Mouse (Mus musculus) olfactory bulb, adult 2 months (tissue): Measurements from ENCODE around the gene Map3k20. TPM values are rescaled to one million over a fixed set of nuclear protein-coding genes. Genes with fewer than 3 reads are reported as not detected.

Source experiments
- H3K27ac ChIP-seq: fragments of 200-500 bp; 2 replicates; pipeline ENCODE4 v1.5.1; 2012; ENCODE audit warnings: low read depth, low read length; ENCODE audit not compliant: insufficient read depth
- H3K4me1 ChIP-seq: fragments of 200-500 bp; 2 replicates; pipeline ENCODE4 v1.6.1; 2012; ENCODE audit warnings: low read length; ENCODE audit not compliant: control insufficient read depth, insufficient read depth
- H3K4me3 ChIP-seq: fragments of 200-500 bp; 2 replicates; pipeline ENCODE4 v1.5.1; 2012; ENCODE audit warnings: mild to moderate bottlenecking, low read depth, low read length, moderate library complexity; ENCODE audit not compliant: insufficient read depth
- CTCF ChIP-seq: fragments of 200-500 bp; IDR thresholded peaks from 2 replicates; pipeline ENCODE4 v1.5.1; 2012; ENCODE audit warnings: low read depth, mild to moderate bottlenecking, low read length, moderate library complexity; ENCODE audit not compliant: insufficient read depth
- POLR2A ChIP-seq: fragments of 200-500 bp; IDR thresholded peaks from 2 replicates; pipeline ENCODE4 v1.6.1; 2012; ENCODE audit warnings: mild to moderate bottlenecking, low read depth, low read length, moderate library complexity; ENCODE audit not compliant: insufficient read depth
- WGBS: fragments of 180-500 bp; shearing (Covaris S2); methylation state at CpG from one replicate; pipeline ENCODE4 v1.1.7; 2018; 5-methylcytosine and 5-hydroxymethylcytosine counted together
- polyA plus RNA-seq: library from polyadenylated mRNA; stranded (reverse); fragments of >200 nt; gene quantifications from 2 replicates; pipeline ENCODE4 v1.2.4, GENCODE M21; 2012; ENCODE audit warnings: low replicate concordance; ENCODE audit not compliant: missing spikeins, insufficient read depth, insufficient read length

Map3k20 gene
- polyA plus RNA-seq, 1 experiment = 45.5 TPM

- Histone ChIP-seq H3K27ac (peak overlapping the region; percentile 29; the same call in 1 of the 2 replicates), H3K4me3 (no peak overlapping the region), H3K4me1 (peaks cover 2% of the 10 kb centered on the region)
- TF ChIP-seq POLR2A = no peak
- no peak for TF ChIP-seq CTCF
- WGBS = 70% methylated on average over 4 of the region's 4 CpGs
These were observed 15.6 kb upstream of the Map3k20 start for GRCm38 (mm10) chr2:72269651-72270341.

GRCm38 (mm10) chr2:72278247-72278873 is 7.1 kb upstream of the Map3k20 start:
- WGBS = 92% methylated on average over 4 of the region's 4 CpGs
- TF ChIP-seq CTCF = no peak
- TF ChIP-seq POLR2A = no peak

GRCm38 (mm10) chr2:72280524-72280923 is 4.9 kb upstream of the Map3k20 start:
- Histone ChIP-seq H3K4me1 (peaks cover 4% of the 10 kb centered on the region; the same call in 1 of the 2 replicates), H3K27ac (no peak overlapping the region), H3K4me3 (no peak overlapping the region)
- 95% methylated on average over 5 of the region's 5 CpGs for WGBS
- no peak for TF ChIP-seq CTCF
- no peak for TF ChIP-seq POLR2A

More at GRCm38 (mm10) chr2:72278247-72278873, 7.1 kb upstream of the Map3k20 start:
- H3K4me1 ChIP-seq = no peaks in the 10 kb centered on the region
- H3K27ac ChIP-seq = no peak overlapping the region
- no peak overlapping the region for H3K4me3 ChIP-seq

- 96% methylated on average over 14 of the region's 14 CpGs for WGBS
- H3K4me1 ChIP-seq = peaks cover 4% of the 10 kb centered on the region; the same call in 1 of the 2 replicates
- H3K4me3 ChIP-seq = no peak overlapping the region
- H3K27ac ChIP-seq = no peak overlapping the region
- TF ChIP-seq POLR2A (no peak), CTCF (no peak)
These were observed 3.5 kb upstream of the Map3k20 start for GRCm38 (mm10) chr2:72281971-72282370.

- Histone ChIP-seq H3K4me1 (peaks cover 4% of the 10 kb centered on the region; the same call in 1 of the 2 replicates), H3K27ac (no peak overlapping the region), H3K4me3 (no peak overlapping the region)
- 89% methylated on average over 4 of the region's 4 CpGs for WGBS
- TF ChIP-seq POLR2A (no peak), CTCF (no peak)
These were observed 2.7 kb upstream of the Map3k20 start for GRCm38 (mm10) chr2:72282733-72283132.

- Histone ChIP-seq H3K27ac (no peak overlapping the region), H3K4me1 (peaks cover 6% of the 10 kb centered on the region; the same call in 1 of the 2 replicates), H3K4me3 (no peak overlapping the region)
- TF ChIP-seq CTCF = no peak
- TF ChIP-seq POLR2A = no peak
- 77% methylated on average over 7 of the region's 7 CpGs for WGBS
These were observed 748 bp upstream of the Map3k20 start for GRCm38 (mm10) chr2:72284689-72285088.

GRCm38 (mm10) chr2:72285888-72286661 is 638 bp downstream of the Map3k20 start:
- Histone ChIP-seq H3K4me3 (peak overlapping the region; percentile 71), H3K4me1 (peaks cover 6% of the 10 kb centered on the region; the same call in 1 of the 2 replicates), H3K27ac (no peak overlapping the region; the same call in 1 of the 2 replicates)
- WGBS = 2% methylated on average over 58 of the region's 60 CpGs
- TF ChIP-seq POLR2A = 0 out of 2 replicates have a peak, but pooled peaks have one; percentile 18
- TF ChIP-seq CTCF = no peak

- no peak overlapping the region for H3K4me3 ChIP-seq
- no peak for TF ChIP-seq CTCF
- no peak for TF ChIP-seq POLR2A
- WGBS = 76% methylated on average over 4 of the region's 4 CpGs
- no peak overlapping the region for H3K27ac ChIP-seq
- peaks cover 6% of the 10 kb centered on the region; the same call in 1 of the 2 replicates for H3K4me1 ChIP-seq
These were observed 1.7 kb downstream of the Map3k20 start for GRCm38 (mm10) chr2:72287142-72287541.

GRCm38 (mm10) chr2:72288932-72289534 is 3.6 kb downstream of the Map3k20 start:
- no peak for TF ChIP-seq POLR2A
- no peak for TF ChIP-seq CTCF
- H3K4me3 ChIP-seq = no peak overlapping the region
- WGBS = 93% methylated on average over 11 of the region's 11 CpGs
- H3K27ac ChIP-seq = no peak overlapping the region
- peaks cover 6% of the 10 kb centered on the region; the same call in 1 of the 2 replicates for H3K4me1 ChIP-seq
